Mouse (Mus musculus) mammary gland, adult 2 months (tissue): ENCODE results near the gene Tom1l1. TPM values are rescaled to one million over a fixed set of nuclear protein-coding genes. Genes with fewer than 3 reads are reported as not detected.

Source experiments
- polyA plus RNA-seq: library from polyadenylated mRNA; depleted of rRNA; stranded (reverse); fragments of >200 nt; gene quantifications from 2 replicates; pipeline ENCODE4 v1.2.3, GENCODE M21; 2012; ENCODE audit warnings: low replicate concordance; rRNA removed

The Tom1l1 gene
- 1.9 and 3.5 TPM in 2 replicates for polyA plus RNA-seq

GRCm38 (mm10) chr11:90687460-90688416 is at the start of gene Tom1l1:
TSS of gene Tom1l1 (minus strand) at chr11:90688366.

DNA sequence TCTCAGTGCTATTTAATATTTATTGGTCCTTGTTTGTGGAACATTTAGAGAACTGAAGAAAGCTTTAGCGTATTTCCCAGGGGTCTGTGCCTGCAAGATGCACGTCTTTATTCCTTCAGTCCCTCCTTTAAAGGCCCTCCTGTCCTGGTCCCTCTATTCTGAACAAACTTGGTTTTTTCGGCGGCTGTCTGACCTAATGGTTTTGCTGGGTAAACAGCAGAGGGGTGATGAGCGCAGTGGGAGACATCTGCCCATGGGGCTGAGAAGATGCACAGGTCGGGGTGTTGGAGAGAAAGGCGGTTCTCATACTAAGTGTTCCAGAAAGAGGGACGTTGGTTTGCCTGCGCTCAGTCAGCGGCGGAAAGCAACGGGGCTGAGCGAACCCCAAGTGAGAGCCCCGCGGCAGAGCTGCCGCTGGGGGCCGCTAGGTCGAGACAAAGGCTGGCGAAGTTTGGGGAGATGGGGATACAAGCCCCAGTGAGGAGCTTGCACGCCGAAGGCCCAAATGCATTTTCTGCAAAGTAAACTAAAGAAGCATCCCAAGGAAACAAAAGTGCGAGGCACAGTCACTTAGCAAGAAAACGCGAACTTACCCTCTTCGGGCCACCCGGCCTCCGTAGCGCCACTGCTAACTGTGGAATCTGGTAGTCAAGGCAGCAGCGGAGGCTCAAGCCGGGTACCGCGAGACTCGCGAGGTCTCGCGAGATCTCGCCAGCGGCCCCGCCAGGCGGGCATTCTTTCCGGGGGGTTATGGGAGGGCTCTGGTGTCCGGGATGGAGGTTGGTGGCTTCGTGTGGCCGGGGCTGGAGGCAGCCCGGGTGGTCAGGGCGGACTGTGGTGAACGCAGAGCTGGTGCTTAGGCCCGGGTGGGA is 50.5 kb downstream of the Tom1l1 start, which contains the start of the genes Stxbp4 and Cox11:
TSS of gene Stxbp4 (minus strand) at position 645 of the 872 bp plus-strand sequence.
TSS of gene Cox11 (plus strand) at position 734 of the 872 bp plus-strand sequence.

Other genes with a start within 250 kb of the Tom1l1 start
- gene Stxbp4, start 50.3 kb downstream of the Tom1l1 start, polyA plus RNA-seq = 1.2 and 2.8 TPM in 2 replicates
- gene Cox11, start 50.2 kb downstream of the Tom1l1 start, polyA plus RNA-seq = 9.5 and 16.4 TPM in 2 replicates